Mouse (Mus musculus): ENCODE measurements around the gene Vti1b.

DNA sequence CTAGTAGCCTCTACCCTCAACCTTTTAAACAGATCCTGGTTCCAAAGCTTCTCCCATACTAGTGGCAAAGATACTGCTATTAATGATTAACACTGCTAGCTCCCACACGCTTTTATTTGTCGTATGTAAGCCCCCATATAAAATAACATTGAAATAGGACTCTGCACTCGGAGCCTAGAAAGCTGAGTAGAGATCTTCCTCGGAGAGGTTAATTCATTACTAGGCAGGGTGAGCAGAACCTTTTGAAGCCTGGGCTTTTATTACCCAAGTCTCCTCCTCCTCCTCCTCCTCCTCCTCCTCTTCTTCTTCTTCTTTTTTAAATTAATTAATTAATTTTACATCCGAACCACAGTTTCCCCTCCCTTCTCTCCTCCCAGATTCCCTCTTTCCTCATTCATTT, 45.0 kb upstream of the Vti1b start:
- TF ChIP-seq POLR2AphosphoS5 (IDR thresholded peaks at IDR 0.05; ENCODE audit: insufficient replicate concordance, low read depth, low read length) (no peak), CTCF (IDR thresholded peaks at IDR 0.05; ENCODE audit: low read depth, low read length) (no peak), TAL1 (conservative IDR thresholded peaks at IDR 0.05; ENCODE audit: low read depth, low read length) (no peak), GATA1 (IDR thresholded peaks at IDR 0.05; ENCODE audit: borderline replicate concordance, low read length) (no peak)
